Mouse (Mus musculus) intestine, embryonic 14.5 days (tissue): ENCODE results near the gene Olfr92. TPM values are rescaled to one million over a fixed set of nuclear protein-coding genes. Genes with fewer than 3 reads are reported as not detected.
"Not testable (repeated sequence)": the region's sequence is repeated elsewhere in the genome, so short reads cannot be mapped to it uniquely, and the experiment has no call there.

ENCODE experiments used
- ATAC-seq: fragments of 200-750 bp; cut with Nextera tagmentation; replicated peaks from 2 replicates; pipeline ENCODE4 v1.8.0; 2017; ENCODE audit warnings: low read depth, moderate number of reproducible peaks, moderate TSS enrichment, moderate library complexity; ENCODE audit not compliant: low FRiP score, low TSS enrichment
- DNase-seq: peaks from one replicate; pipeline ENCODE4 v3.0.0-alpha.2; 2018; ENCODE audit warnings: low spot score
- H3K27ac ChIP-seq: fragments of 300-500 bp; sonication (generic); 2 replicates; pipeline ENCODE4 v1.5.1; 2014; ENCODE audit warnings: low read depth, mild to moderate bottlenecking, control low read depth
- H3K27me3 ChIP-seq: fragments of 300-500 bp; sonication (generic); replicated peaks from 2 replicates; pipeline ENCODE4 v1.6.1; 2014; ENCODE audit warnings: low read length, control low read depth; ENCODE audit not compliant: control insufficient read depth, insufficient read depth
- H3K36me3 ChIP-seq: fragments of 300-500 bp; sonication (generic); 2 replicates; pipeline ENCODE4 v1.6.1; 2014; ENCODE audit warnings: low read length, control low read depth; ENCODE audit not compliant: control insufficient read depth, insufficient read depth
- H3K4me1 ChIP-seq: fragments of 300-500 bp; sonication (generic); replicated peaks from 2 replicates; pipeline ENCODE4 v1.6.1; 2014; ENCODE audit warnings: low read length, control low read depth, mixed read lengths; ENCODE audit not compliant: control insufficient read depth, insufficient read depth
- H3K4me2 ChIP-seq: fragments of 300-500 bp; sonication (generic); 2 replicates; pipeline ENCODE4 v1.6.1; 2014; ENCODE audit warnings: low read length
- H3K4me3 ChIP-seq: fragments of 300-500 bp; sonication (generic); 2 replicates; pipeline ENCODE4 v1.5.1; 2014; ENCODE audit warnings: low read depth, low read length, control low read depth, mixed read lengths
- H3K9ac ChIP-seq: fragments of 300-500 bp; sonication (generic); 2 replicates; pipeline ENCODE4 v1.6.1; 2014; ENCODE audit warnings: mild to moderate bottlenecking, low read length
- H3K9me3 ChIP-seq: fragments of 300-500 bp; sonication (generic); 2 replicates; pipeline ENCODE4 v1.6.1; 2016; ENCODE audit warnings: low read length, control low read depth; ENCODE audit not compliant: control insufficient read depth
- WGBS: fragments of 180-500 bp; shearing (Covaris S2); extraction: QIAGEN DNeasy Blood & Tissue Kit; methylation state at CpG from one replicate; pipeline ENCODE4 v1.1.7; 2014; 5-methylcytosine and 5-hydroxymethylcytosine counted together
- polyA plus RNA-seq: library from polyadenylated mRNA; unstranded; fragments of >200 nt; fragmentation: Nextera tagmentation; extraction: Ambion mirVana; gene quantifications from 2 replicates; pipeline ENCODE4 v1.2.1, GENCODE M21; 2014

Olfr92 gene
- polyA plus RNA-seq: not detected in 2 replicates

GRCm38 (mm10) chr17:37119988-37120387 is at the start of gene Olfr92:
Olfr92 (minus strand) TSS chr17:37120088.
- ATAC-seq (no peak), DNase-seq (no peak)
- H3K4me2 ChIP-seq: no peak within 1 kb of the TSS
- 91% methylated on average over 2 of the region's 2 CpGs for WGBS
- no peaks in the 10 kb centered on the region for H3K9me3 ChIP-seq
- H3K27ac ChIP-seq: no peak within 1 kb of the TSS
- no peak within 1 kb of the TSS for H3K4me3 ChIP-seq
- H3K4me1 ChIP-seq: no peaks in the 10 kb centered on the region
- no peak within 1 kb of the TSS for H3K9ac ChIP-seq
- no peaks in the 10 kb centered on the region for H3K36me3 ChIP-seq
- H3K27me3 ChIP-seq: no peaks in the 10 kb centered on the region

- DNase-seq: no peak
- Histone ChIP-seq H3K4me1 (no peaks in the 10 kb centered on the region), H3K9ac (no peak within 1 kb of the TSS), H3K27ac (no peak within 1 kb of the TSS), H3K4me2 (no peak within 1 kb of the TSS), H3K4me3 (no peak within 1 kb of the TSS), H3K36me3 (no peaks in the 10 kb centered on the region), H3K27me3 (no peaks in the 10 kb centered on the region), H3K9me3 (no peaks in the 10 kb centered on the region)
- no peak for ATAC-seq
Observed at GRCm38 (mm10) chr17:37161394-37161793, 41.5 kb upstream of the Olfr92 start, which contains the start of gene Olfr93. Olfr93 (minus strand) TSS chr17:37161494.

- H3K36me3 ChIP-seq, H3K4me3 ChIP-seq, H3K27me3 ChIP-seq, H3K9ac ChIP-seq, ATAC-seq, H3K27ac ChIP-seq, DNase-seq, H3K4me1 ChIP-seq, H3K4me2 ChIP-seq, H3K9me3 ChIP-seq: not testable (repeated sequence)
- 66% methylated on average over 4 of the region's 4 CpGs for WGBS
Observed at GRCm38 (mm10) chr17:37131366-37131765, 11.5 kb upstream of the Olfr92 start.

GRCm38 (mm10) chr17:37098178-37098577 is 21.7 kb downstream of the Olfr92 start, which contains the start of gene Olfr91:
Olfr91 (minus strand) TSS chr17:37098278.
- no peak within 1 kb of the TSS for H3K27ac ChIP-seq
- WGBS: 87% methylated on average over 1 of the region's 1 CpGs
- H3K4me3 ChIP-seq: no peak within 1 kb of the TSS
- no peaks in the 10 kb centered on the region for H3K36me3 ChIP-seq
- no peak within 1 kb of the TSS for H3K9ac ChIP-seq
- no peaks in the 10 kb centered on the region for H3K27me3 ChIP-seq
- ATAC-seq (no peak), DNase-seq (no peak)
- H3K9me3 ChIP-seq: no peaks in the 10 kb centered on the region
- H3K4me1 ChIP-seq: no peaks in the 10 kb centered on the region
- no peak within 1 kb of the TSS for H3K4me2 ChIP-seq

GRCm38 (mm10) chr17:37093289-37093688 is 26.6 kb downstream of the Olfr92 start:
- DNase-seq: no peak
- no peaks in the 10 kb centered on the region for H3K9me3 ChIP-seq
- H3K36me3 ChIP-seq: no peaks in the 10 kb centered on the region
- H3K27me3 ChIP-seq: no peaks in the 10 kb centered on the region
- H3K9ac ChIP-seq: no peak overlapping the region
- H3K4me1 ChIP-seq: no peaks in the 10 kb centered on the region
- ATAC-seq: no peak
- WGBS: 84% methylated on average over 5 of the region's 5 CpGs
- no peak overlapping the region for H3K4me2 ChIP-seq
- H3K27ac ChIP-seq: no peak overlapping the region
- no peak overlapping the region for H3K4me3 ChIP-seq

GRCm38 (mm10) chr17:37092198-37092597 is 27.7 kb downstream of the Olfr92 start:
- no peaks in the 10 kb centered on the region for H3K36me3 ChIP-seq
- ATAC-seq (no peak), DNase-seq (no peak)
- H3K4me2 ChIP-seq: no peak overlapping the region
- no peak overlapping the region for H3K4me3 ChIP-seq
- H3K27me3 ChIP-seq: no peaks in the 10 kb centered on the region
- H3K9ac ChIP-seq: no peak overlapping the region
- no peaks in the 10 kb centered on the region for H3K9me3 ChIP-seq
- no peak overlapping the region for H3K27ac ChIP-seq
- H3K4me1 ChIP-seq: no peaks in the 10 kb centered on the region
- 89% methylated on average over 1 of the region's 1 CpGs for WGBS

- Histone ChIP-seq H3K36me3 (no peaks in the 10 kb centered on the region), H3K4me3 (no peak within 1 kb of the TSS), H3K4me1 (no peaks in the 10 kb centered on the region), H3K9me3 (no peaks in the 10 kb centered on the region), H3K27me3 (no peaks in the 10 kb centered on the region), H3K9ac (no peak within 1 kb of the TSS), H3K27ac (no peak within 1 kb of the TSS), H3K4me2 (no peak within 1 kb of the TSS)
- DNase-seq (no peak), ATAC-seq (no peak)
Observed at GRCm38 (mm10) chr17:37088399-37088798, 31.5 kb downstream of the Olfr92 start, which contains the start of gene Olfr90. Olfr90 (minus strand) TSS chr17:37088499.

- Histone ChIP-seq H3K4me2 (no peak overlapping the region), H3K27me3 (no peaks in the 10 kb centered on the region), H3K4me1 (no peaks in the 10 kb centered on the region), H3K4me3 (no peak overlapping the region), H3K9ac (no peak overlapping the region), H3K9me3 (no peaks in the 10 kb centered on the region), H3K36me3 (no peaks in the 10 kb centered on the region), H3K27ac (no peak overlapping the region)
- 73% methylated on average over 10 of the region's 10 CpGs for WGBS
- ATAC-seq (no peak), DNase-seq (no peak)
Observed at GRCm38 (mm10) chr17:37085545-37085944, 34.3 kb downstream of the Olfr92 start.

- ATAC-seq (no peak), DNase-seq (no peak)
- no peak overlapping the region for H3K4me2 ChIP-seq
- no peaks in the 10 kb centered on the region for H3K36me3 ChIP-seq
- no peak overlapping the region for H3K4me3 ChIP-seq
- H3K9ac ChIP-seq: no peak overlapping the region
- H3K4me1 ChIP-seq: no peaks in the 10 kb centered on the region
- 71% methylated on average over 5 of the region's 5 CpGs for WGBS
- no peaks in the 10 kb centered on the region for H3K9me3 ChIP-seq
- H3K27ac ChIP-seq: no peak overlapping the region
- no peaks in the 10 kb centered on the region for H3K27me3 ChIP-seq
Observed at GRCm38 (mm10) chr17:37084632-37085031, 35.3 kb downstream of the Olfr92 start.
